Mouse (Mus musculus) spleen, adult 2 months (tissue): Measurements from ENCODE around the gene Gng3. TPM values are rescaled to one million over a fixed set of nuclear protein-coding genes. Genes with fewer than 3 reads are reported as not detected.

ENCODE experiments used
- DNase-seq, 2 experiments: peaks; one replicate each; pipeline versions ENCODE4 v3.0.0 to v3.0.0-alpha.2; 2012 to 2021; ENCODE audit warnings: low spot score in 2 of 2, low read depth in 1 of 2
- H3K27ac ChIP-seq: fragments of 200-500 bp; 2 replicates; pipeline ENCODE4 v1.5.1; 2012; ENCODE audit warnings: low read length, inconsistent platforms; ENCODE audit not compliant: insufficient read depth
- H3K27me3 ChIP-seq: fragments of 200-500 bp; 2 replicates; pipeline ENCODE4 v1.6.1; 2012; ENCODE audit warnings: mild to moderate bottlenecking, moderate library complexity, low read length, inconsistent platforms; ENCODE audit not compliant: control insufficient read depth, insufficient read depth
- H3K36me3 ChIP-seq: fragments of 200-500 bp; 2 replicates; pipeline ENCODE4 v1.6.1; 2012; ENCODE audit warnings: mild to moderate bottlenecking, low read length, inconsistent platforms; ENCODE audit not compliant: control insufficient read depth, insufficient read depth
- H3K4me1 ChIP-seq: fragments of 200-500 bp; 2 replicates; pipeline ENCODE4 v1.6.1; 2011; ENCODE audit warnings: inconsistent platforms; ENCODE audit not compliant: control insufficient read depth, insufficient read depth, insufficient read length
- H3K4me3 ChIP-seq: fragments of 200-500 bp; 2 replicates; pipeline ENCODE4 v1.5.1; 2011; ENCODE audit warnings: mild to moderate bottlenecking, inconsistent platforms; ENCODE audit not compliant: insufficient read depth, insufficient read length; ENCODE audit errors: extremely low read depth
- CTCF ChIP-seq: fragments of 200-500 bp; IDR thresholded peaks from 2 replicates; pipeline ENCODE4 v1.5.1; 2011; ENCODE audit warnings: mild to moderate bottlenecking, inconsistent platforms; ENCODE audit not compliant: insufficient read depth, insufficient read length, insufficient replicate concordance; ENCODE audit errors: extremely low read depth
- POLR2A ChIP-seq: fragments of 200-500 bp; IDR thresholded peaks from 2 replicates; pipeline ENCODE4 v1.6.1; 2011; ENCODE audit warnings: low read depth, low read length, inconsistent platforms
- WGBS: fragments of 180-500 bp; shearing (Covaris S2); methylation state at CpG from one replicate; pipeline ENCODE4 v1.1.7; 2018; 5-methylcytosine and 5-hydroxymethylcytosine counted together
- polyA plus RNA-seq: library from polyadenylated mRNA; depleted of rRNA; stranded (reverse); fragments of >200 nt; gene quantifications from 2 replicates; pipeline ENCODE4 v1.2.3, GENCODE M21; 2012

The Gng3 gene
- polyA plus RNA-seq, 1 experiment = 0.05 TPM

- Histone ChIP-seq H3K4me1 (peaks cover 3% of the 10 kb centered on the region), H3K4me3 (no peak overlapping the region), H3K27ac (no peak overlapping the region), H3K27me3 (no peaks in the 10 kb centered on the region), H3K36me3 (peaks cover 18% of the 10 kb centered on the region)
- TF ChIP-seq CTCF (no peak), POLR2A (no peak)
- DNase-seq = no peak
- WGBS = 89% methylated on average over 11 of the region's 11 CpGs
Observed at GRCm38 (mm10) chr19:8815812-8816211, 23.2 kb downstream of the Gng3 start.

- peak in 1 of 2 experiments; percentile 12 for DNase-seq
- Histone ChIP-seq H3K36me3 (peaks cover 18% of the 10 kb centered on the region), H3K4me1 (peaks cover 5% of the 10 kb centered on the region), H3K4me3 (peak overlapping the region; percentile 17; the same call in 1 of the 2 replicates), H3K27ac (peak overlapping the region; percentile 91), H3K27me3 (no peaks in the 10 kb centered on the region)
- WGBS = 65% methylated on average over 5 of the region's 5 CpGs
- TF ChIP-seq POLR2A = no peak
- TF ChIP-seq CTCF = no peak
Observed at GRCm38 (mm10) chr19:8806810-8807209, 32.2 kb downstream of the Gng3 start.

DNA sequence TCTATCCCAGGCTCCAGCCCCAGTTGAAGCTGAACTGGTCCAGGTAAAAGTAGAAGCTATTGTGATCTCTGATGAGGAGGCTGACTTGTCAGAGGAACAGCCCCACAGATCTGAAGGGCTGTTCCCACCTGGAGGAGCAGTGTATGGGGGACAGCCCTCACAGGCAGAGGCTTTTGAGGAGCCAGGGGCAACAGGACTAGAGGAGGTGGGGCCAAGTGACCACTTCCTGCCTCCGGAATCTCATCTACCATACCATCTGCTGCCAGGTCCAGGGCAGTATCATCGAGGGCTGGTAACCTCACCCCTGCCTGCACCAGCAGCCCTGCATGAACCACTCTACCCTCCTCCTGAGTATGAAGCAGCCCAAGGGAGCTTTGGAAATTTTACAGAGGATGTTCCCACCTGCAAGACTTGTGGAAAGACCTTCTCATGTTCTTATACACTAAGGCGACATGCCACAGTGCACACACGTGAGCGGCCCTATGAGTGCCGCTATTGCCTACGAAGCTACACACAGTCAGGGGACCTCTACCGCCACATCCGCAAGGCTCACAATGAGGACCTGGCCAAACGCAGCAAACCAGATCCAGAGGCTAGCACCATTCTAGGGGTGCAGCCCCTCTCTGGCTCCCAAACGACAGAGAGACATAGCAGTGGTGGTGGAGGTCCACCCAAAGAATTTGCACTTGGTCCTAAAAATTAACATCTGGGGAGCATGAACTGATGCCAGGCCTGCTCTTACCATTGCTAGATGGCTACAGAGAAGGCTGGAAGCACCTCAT, 34.9 kb downstream of the Gng3 start:
- H3K27me3 ChIP-seq = no peaks in the 10 kb centered on the region
- no peak for DNase-seq
- 80% methylated on average over 11 of the region's 11 CpGs for WGBS
- no peak for TF ChIP-seq POLR2A
- TF ChIP-seq CTCF = no peak
- peaks cover 3% of the 10 kb centered on the region for H3K4me1 ChIP-seq
- peaks cover 5% of the 10 kb centered on the region; the same call in 1 of the 2 replicates for H3K36me3 ChIP-seq
- no peak overlapping the region for H3K4me3 ChIP-seq
- no peak overlapping the region for H3K27ac ChIP-seq

DNA sequence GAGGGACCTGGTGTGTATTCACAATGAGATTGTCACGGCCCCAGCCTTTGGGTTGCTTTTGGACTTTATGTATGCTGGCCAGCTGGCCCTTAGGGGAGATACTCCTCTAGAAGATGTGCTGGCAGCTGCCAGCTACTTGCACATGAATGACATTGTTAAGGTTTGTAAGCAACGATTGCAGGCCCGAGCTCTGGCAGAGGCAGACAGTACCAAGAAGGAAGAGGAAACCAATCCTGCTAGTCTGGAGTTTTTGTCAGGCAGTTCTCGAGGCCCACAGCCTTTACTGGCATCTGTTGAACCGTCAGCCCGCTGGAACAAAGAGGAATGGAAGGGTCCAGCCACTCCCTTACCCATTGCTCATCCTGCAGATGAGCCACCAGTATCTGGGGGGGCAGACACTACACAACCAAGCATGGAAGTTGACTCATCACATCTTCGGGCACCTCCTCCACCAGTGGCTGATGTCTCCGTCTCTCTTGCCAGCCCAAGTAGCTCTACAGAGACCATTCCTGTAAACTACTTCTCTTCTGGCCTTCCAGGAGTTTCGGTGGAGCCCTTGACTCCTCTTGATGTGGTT, 35.7 kb downstream of the Gng3 start:
- TF ChIP-seq POLR2A (no peak), CTCF (no peak)
- H3K4me3 ChIP-seq = no peak overlapping the region
- no peak overlapping the region for H3K27ac ChIP-seq
- DNase-seq = no peak
- H3K36me3 ChIP-seq = peaks cover 3% of the 10 kb centered on the region; the same call in 1 of the 2 replicates
- WGBS = 81% methylated on average over 9 of the region's 9 CpGs
- peaks cover 3% of the 10 kb centered on the region for H3K4me1 ChIP-seq
- no peaks in the 10 kb centered on the region for H3K27me3 ChIP-seq

GRCm38 (mm10) chr19:8802130-8802821, 36.7 kb downstream of the Gng3 start, which contains the start of gene Zbtb3:
TSS of gene Zbtb3 (plus strand) at chr19:8802555.
- peak within 1 kb of the TSS; percentile 79 for H3K4me3 ChIP-seq
- peak; percentile 91 to 96 for DNase-seq
- WGBS = under 1% methylated on average over 30 of the region's 30 CpGs
- H3K27ac ChIP-seq = peak within 1 kb of the TSS; percentile 76
- peaks cover 2% of the 10 kb centered on the region; the same call in 1 of the 2 replicates for H3K36me3 ChIP-seq
- TF ChIP-seq POLR2A = peak; percentile 67
- no peak for TF ChIP-seq CTCF
- H3K4me1 ChIP-seq = peaks cover 3% of the 10 kb centered on the region
- no peaks in the 10 kb centered on the region for H3K27me3 ChIP-seq

DNA sequence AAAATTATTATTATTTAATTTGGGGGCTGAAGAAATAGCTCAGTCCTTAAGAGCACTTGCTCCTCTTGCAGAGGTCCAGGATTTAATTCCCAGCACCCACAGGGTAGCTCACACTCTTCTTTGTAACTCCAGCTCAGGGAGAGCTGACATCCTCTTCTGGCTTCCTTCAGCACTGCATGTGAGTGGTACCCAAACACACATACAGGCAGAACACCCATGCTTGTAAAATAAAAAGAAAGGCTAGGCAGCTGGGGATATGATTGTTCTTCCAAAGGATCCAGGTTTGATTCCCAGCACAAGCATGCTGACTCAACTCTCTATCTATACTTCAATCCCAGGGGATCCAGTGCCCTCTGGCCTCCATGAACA, 40.1 kb downstream of the Gng3 start:
- Histone ChIP-seq H3K27ac (no peak overlapping the region), H3K4me3 (no peak overlapping the region), H3K4me1 (peaks cover 2% of the 10 kb centered on the region; the same call in 1 of the 2 replicates), H3K36me3 (peaks cover 12% of the 10 kb centered on the region), H3K27me3 (no peaks in the 10 kb centered on the region)
- DNase-seq = no peak
- TF ChIP-seq POLR2A = no peak
- no peak for TF ChIP-seq CTCF
